11 mouse cellular contexts compared by ENCODE assay signal in genomic region chr10:84412326-84412962, GRCm38 (mm10). TPM values are rescaled to one million over a fixed set of nuclear protein-coding genes. Genes with fewer than 3 reads are reported as not detected.
DNase-seq lines count a peak whose midpoint lies in the region; ATAC-seq lines count a peak whose summit lies in the region.
"Had no signal": no experiment of that assay in that cellular context is flagged by ENCODE, and none has a peak within 500 bp of the region (broad histone marks: within the 10 kb centered on the region; RNA-seq: fewer than 3 reads in every experiment).

No protein-coding gene starts in this region.

- H3K9me3 ChIP-seq in kidney, embryonic 14.5 days (ENCODE audit: control insufficient read depth, low read length), result no peaks in the 10 kb centered on the region
- H3K9me3 ChIP-seq: limb, embryonic 12.5 days had no signal

- peak; percentile 80 to 94 for DNase-seq in adrenal gland, adult (ENCODE audit: inconsistent age in 2 of 2, low spot score in 1 of 2)
- DNase-seq in adrenal gland, postnatal 4 days (ENCODE audit: low spot score in 2 of 2), result no peak
- peak; percentile 34 for DNase-seq in kidney, adult 9 months
- DNase-seq in cerebellum, postnatal 10 days, result peak; percentile 62 to 72
- peak; percentile 82 for DNase-seq in lung, postnatal 25 days (ENCODE audit: low spot score)
- no peak for DNase-seq in spleen, postnatal 4 days (ENCODE audit: low spot score in 2 of 2)
- no peak for DNase-seq in ovary, postnatal 10 days (ENCODE audit: low spot score)
- DNase-seq: gastrocnemius, postnatal 14 days had no signal

- H3K4me1 ChIP-seq in kidney, embryonic 14.5 days (ENCODE audit: control insufficient read depth, insufficient read depth, low read length), result peaks cover 12% of the 10 kb centered on the region; the same call in 1 of the 2 replicates

- no peak overlapping the region for H3K27ac ChIP-seq in kidney, embryonic 14.5 days (ENCODE audit: low read depth, low read length)

- no peak overlapping the region for H3K9ac ChIP-seq in kidney, embryonic 14.5 days (ENCODE audit: low read depth, low read length)
- H3K9ac ChIP-seq: limb, embryonic 12.5 days had no signal

- H3K36me3 ChIP-seq in kidney, embryonic 14.5 days (ENCODE audit: control insufficient read depth, insufficient read depth, low read length), result no peaks in the 10 kb centered on the region

- no peaks in the 10 kb centered on the region for H3K27me3 ChIP-seq in kidney, embryonic 14.5 days (ENCODE audit: control insufficient read depth, insufficient read depth, low read length)
- H3K27me3 ChIP-seq: limb, embryonic 12.5 days had no signal

- H3K4me3 ChIP-seq in kidney, embryonic 14.5 days (ENCODE audit: low read length), result no peak overlapping the region
- H3K4me3 ChIP-seq: limb, embryonic 12.5 days; myocyte had no signal

- H3K4me2 ChIP-seq in kidney, embryonic 14.5 days (replicated peaks; ENCODE audit: low read depth, low read length), result no peak overlapping the region
- H3K4me2 ChIP-seq: limb, embryonic 12.5 days had no signal

- no peak for ATAC-seq in kidney, embryonic 14.5 days (ENCODE audit: low FRiP score, low TSS enrichment)

- WGBS in kidney, embryonic 14.5 days, result 84% methylated on average over 12 of the region's 12 CpGs

RNA-seq across cellular contexts. Expression of gene Nuak1, which starts 28.0 kb away (rescaled TPM):
- 10 to 100 TPM; 13.4 to 13.5 TPM for total RNA-seq in adrenal gland, postnatal 4 days (2021)
- polyA plus RNA-seq in kidney, embryonic 14.5 days (2014; fragmentation: Nextera tagmentation; extraction: Ambion mirVana), result 3.0 and 4.1 TPM in 2 replicates

Comparison
In these comparisons a context has a peak if more than half of its experiments do, and no peak if none do; other contexts are left out.
1. DNase-seq: peak in adrenal gland, adult (2 of 2), kidney, adult 9 months (single experiment), cerebellum, postnatal 10 days (2 of 2) and lung, postnatal 25 days (single experiment); none in adrenal gland, postnatal 4 days (0 of 2), spleen, postnatal 4 days (0 of 2) and ovary, postnatal 10 days (single experiment).